Mouse (Mus musculus) heart, postnatal 0 days (tissue): Measurements from ENCODE around the gene Dicer1.

Experiments
- CTCF ChIP-seq: IDR thresholded peaks from 2 replicates; pipeline ENCODE4 v1.5.1; 2016; ENCODE audit warnings: antibody characterized with exemption, control low read depth, low read depth
- EP300 ChIP-seq: IDR thresholded peaks from 2 replicates; pipeline ENCODE4 v1.6.1; 2016; ENCODE audit warnings: antibody characterized with exemption, low read depth

DNA sequence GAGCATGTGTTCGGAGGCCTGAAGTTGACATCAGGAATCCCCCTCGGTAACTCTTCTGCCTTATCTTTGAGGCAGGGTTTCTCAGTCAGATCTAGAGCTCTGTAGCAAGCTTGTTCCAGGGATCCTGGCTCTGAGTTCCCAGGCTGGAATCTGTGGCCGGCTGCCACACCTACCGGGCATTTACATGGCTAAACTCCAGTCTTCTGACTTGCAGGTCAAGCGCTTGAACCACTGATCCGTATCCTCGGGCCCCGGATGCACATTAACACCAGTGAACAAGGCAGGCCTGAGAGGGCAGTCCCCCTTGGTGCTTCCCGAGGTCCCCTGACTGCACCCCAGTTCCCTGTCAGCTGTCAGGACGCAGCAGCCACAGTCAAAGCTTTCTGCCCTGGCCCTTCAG lies 79.3 kb downstream of the Dicer1 start:
- TF ChIP-seq CTCF, result no peak
- TF ChIP-seq EP300, result no peak
